Mouse (Mus musculus): ENCODE data around the gene Arrdc4.

Gene Arrdc4

DNA sequence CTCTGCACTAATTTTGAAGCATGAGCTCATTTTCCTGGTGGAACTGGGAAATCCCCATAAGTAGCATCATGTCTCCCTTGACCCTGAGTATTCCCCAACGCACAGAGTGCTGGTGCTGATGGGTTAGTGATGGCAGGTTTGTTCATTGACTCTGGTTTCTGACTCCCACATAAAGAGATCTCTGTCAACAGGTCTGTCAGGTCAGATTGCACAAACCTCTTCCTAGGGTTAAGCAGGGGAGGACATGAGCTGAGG lies 39.8 kb downstream of the Arrdc4 start:
- no peak for DNase-seq (ENCODE audit: low spot score in 2 of 2)

DNA sequence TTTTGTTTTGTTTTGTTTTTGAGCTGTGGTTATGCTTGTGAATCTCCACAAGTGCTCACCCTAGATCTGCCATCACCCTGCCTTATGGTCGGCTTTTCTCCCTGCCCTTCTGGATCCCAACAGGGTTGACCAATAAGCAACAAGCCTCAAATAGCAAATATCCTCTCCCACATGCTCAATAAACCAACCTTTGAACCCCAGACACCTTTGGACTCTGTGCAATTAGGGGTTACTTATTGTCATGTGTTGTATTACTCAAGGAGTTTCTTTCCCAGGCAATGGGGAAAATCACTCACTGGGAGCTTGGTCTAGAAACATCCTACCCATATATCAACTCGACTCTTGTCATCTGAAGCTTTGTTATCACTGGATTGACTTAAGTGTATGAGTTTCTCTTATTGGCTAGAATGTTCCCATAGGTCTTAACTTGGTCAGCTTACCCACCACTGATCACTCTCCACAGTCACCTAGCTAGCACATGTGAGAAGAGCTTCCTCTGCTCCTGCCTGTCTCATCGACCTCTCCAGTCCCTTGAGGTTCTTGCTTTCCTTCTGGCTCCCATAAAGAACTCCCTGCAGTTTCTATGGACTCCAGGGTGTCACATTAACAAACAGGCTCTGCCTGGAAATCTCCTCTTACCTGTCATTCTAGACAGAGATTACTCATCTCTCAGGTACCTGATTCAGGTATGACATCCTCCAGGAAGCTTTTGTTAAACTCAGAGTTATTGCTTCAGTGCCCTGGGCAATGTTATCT lies 40.3 kb downstream of the Arrdc4 start:
- DNase-seq (ENCODE audit: low spot score in 2 of 2) = no peak

DNA sequence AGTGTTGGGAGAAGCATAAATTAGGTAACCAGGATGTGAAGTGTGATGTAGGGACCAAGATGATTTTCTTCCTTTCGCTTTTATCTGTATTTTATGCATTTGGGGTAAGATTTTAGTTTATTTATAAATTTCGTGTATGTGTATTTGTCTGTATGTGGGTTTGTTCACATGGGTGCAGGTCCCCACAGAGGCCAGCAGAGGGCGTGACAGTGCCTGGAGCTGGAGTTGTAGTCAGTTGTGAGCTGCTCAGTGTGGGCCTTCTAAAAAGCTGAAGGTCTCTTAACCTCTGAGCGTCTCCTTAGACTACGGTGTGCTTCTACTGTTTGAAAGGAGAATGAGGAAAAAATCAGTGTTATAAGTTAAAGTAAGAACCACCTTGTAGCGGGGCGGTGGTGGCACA lies 43.9 kb downstream of the Arrdc4 start:
- DNase-seq (ENCODE audit: low spot score in 2 of 2) = no peak

DNA sequence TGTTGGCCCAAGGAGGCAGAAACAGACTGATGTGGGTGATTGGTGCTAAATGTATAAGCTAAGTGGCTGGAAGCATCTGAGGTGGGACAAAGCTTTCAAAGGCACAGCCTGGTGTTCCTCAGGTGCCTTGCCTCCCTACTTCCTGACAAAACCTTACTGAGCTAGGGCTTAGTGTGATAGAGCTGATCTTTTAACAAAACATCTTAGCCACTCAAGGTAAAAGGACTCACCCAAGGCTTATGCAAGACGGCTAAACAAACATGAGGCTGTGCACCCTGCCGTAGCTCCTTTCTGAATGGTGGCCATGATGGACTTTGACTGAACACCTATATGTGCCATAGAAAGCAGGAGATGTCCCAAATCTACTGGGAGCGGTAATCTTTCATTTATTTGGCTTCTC lies 51.7 kb downstream of the Arrdc4 start:
- no peak for DNase-seq (ENCODE audit: low spot score in 2 of 2)

DNA sequence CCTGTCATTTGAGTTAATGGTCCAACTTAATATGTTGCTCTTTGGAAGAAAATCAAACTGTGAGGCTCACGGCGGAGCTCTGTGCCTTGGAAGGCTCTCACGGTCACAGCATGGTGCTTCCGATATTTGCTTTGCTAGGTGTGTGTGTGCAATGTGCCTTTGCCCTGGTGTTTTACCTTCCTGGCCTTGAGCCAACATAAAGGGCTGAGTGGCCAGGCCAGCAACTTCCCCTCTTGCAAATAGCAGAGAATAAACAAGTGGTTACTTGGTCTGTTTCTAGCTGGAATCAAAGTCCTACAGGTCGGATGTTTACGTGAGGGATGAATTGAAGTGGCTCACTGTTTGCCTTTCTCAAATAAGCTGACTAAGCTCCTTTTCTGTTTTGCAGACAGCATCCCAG lies 52.1 kb downstream of the Arrdc4 start:
- no peak for DNase-seq (ENCODE audit: low spot score in 2 of 2)

DNA sequence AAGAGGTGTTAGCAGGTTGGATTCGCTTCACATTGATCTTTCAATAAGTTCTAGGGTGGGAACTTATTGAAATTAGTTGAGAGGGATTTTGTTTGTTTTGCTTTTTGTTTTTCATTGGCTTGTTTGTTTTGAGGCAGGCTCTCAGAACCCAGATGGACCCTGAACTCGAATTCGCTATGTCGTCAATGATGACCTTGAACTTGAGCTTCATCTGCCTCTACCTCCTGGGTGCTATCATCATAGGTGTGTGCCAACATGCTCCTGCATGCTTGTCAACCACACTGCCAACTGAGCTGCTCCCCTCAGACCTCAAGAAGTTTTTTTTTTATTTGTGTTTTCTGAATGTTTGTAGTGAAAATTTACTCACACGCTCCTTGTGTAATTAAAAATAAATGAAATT lies 52.6 kb downstream of the Arrdc4 start:
- DNase-seq (ENCODE audit: low spot score in 2 of 2) = no peak

DNA sequence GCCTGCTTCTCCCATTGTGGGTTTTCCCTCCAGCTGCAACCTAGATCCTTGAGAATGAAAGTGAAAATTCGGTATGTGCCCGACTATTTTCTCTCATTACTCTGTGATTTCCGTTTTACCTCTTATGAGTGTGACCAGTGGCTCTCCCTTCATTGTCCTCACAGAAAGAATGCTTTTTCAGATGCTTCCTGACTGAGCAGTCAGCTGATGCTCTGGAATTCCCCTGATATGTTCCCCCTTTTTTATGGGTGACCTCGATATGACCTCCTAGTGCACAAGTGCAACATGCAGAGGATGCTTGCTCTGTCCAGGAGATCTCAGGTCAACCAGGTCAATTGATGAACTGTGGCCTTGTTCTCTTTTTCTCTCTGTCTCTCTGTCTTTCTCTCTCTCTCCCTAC lies 56.3 kb downstream of the Arrdc4 start:
- DNase-seq (ENCODE audit: low spot score in 2 of 2) = no peak

DNA sequence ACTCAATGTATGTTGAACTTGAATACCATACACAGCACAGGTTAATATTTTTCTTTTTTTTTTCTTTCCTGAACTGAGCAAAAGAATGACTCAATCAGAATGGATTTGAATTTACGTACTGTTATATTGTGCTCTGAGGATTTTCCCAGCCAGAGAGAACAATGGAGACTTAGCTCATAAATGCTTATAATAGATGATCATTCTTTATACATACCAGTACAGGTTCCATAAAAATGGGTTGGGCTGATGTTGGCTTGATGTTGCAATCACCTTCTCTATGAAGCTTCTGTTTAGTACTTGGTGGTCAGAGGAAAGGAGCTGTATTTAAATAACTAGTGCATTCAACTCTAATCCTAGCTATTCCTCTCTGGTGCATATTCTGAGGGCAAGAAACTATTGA lies 57.6 kb downstream of the Arrdc4 start:
- DNase-seq (ENCODE audit: low spot score in 2 of 2) = no peak

DNA sequence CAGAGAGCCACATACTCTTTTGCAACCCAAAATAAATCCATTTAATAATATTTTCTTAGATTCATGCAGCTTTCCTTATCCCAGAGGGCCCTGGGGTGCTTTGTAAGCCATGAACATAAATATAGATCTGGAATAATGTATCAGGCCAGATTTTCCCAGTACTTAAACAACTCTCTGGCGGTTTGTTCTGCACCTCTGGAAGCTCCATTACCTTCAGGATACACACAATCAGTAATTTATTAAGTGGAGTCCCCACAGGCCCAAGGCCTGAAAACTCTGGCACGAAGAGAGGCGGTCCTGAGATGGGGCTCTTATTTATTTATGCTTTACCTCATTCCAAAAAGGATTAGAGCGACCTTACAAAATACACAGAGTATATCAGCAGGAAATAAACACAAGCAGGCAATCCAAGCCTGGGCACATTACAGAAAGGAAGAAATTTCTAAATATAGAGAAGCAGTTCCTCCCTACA lies 61.9 kb downstream of the Arrdc4 start:
- DNase-seq (ENCODE audit: low spot score in 2 of 2) = no peak

All from cerebellum, postnatal 4 days (tissue).